Mouse (Mus musculus) kidney, adult 2 months (tissue): ENCODE data around the gene Csrp1.

ENCODE experiments used
- CTCF ChIP-seq: fragments of 200-500 bp; conservative IDR thresholded peaks from 2 replicates; pipeline ENCODE4 v1.5.1; 2011; ENCODE audit warnings: low read depth, mild to moderate bottlenecking, control low read depth, low read length, moderate library complexity, mixed read lengths; ENCODE audit not compliant: insufficient read depth, insufficient read length
- POLR2A ChIP-seq: fragments of 200-500 bp; IDR thresholded peaks from one replicate; pipeline ENCODE4 v1.6.1; 2011; ENCODE audit warnings: low read depth, low read length, control low read depth

- no peak for TF ChIP-seq CTCF
- TF ChIP-seq POLR2A: no peak
Observed at GRCm38 (mm10) chr1:135724134-135724533, 4.3 kb downstream of the Csrp1 start.
